Mouse (Mus musculus) liver, embryonic 14.5 days (tissue): ENCODE measurements around the gene Eya2. TPM values are rescaled to one million over a fixed set of nuclear protein-coding genes. Genes with fewer than 3 reads are reported as not detected.
"Not testable (repeated sequence)": the region's sequence is repeated elsewhere in the genome, so short reads cannot be mapped to it uniquely, and the experiment has no call there.

Experiments
- ATAC-seq: fragments of 200-750 bp; cut with Nextera tagmentation; 2 replicates; pipeline ENCODE4 v1.8.0; 2017; ENCODE audit warnings: moderate number of reproducible peaks, mild to moderate bottlenecking, moderate library complexity; ENCODE audit not compliant: insufficient read depth
- DNase-seq, 3 experiments: peaks; one replicate each; pipeline ENCODE4 v3.0.0-alpha.2; 2012 to 2013; ENCODE audit warnings: low read depth in 3 of 3, low spot score in 3 of 3
- H3K27ac ChIP-seq: fragments of 300-500 bp; sonication (generic); 2 replicates; pipeline ENCODE4 v1.5.1; 2014; ENCODE audit warnings: moderate library complexity, mild to moderate bottlenecking, control low read depth, inconsistent platforms
- H3K27me3 ChIP-seq: fragments of 300-500 bp; sonication (generic); 2 replicates; pipeline ENCODE4 v1.6.1; 2014; ENCODE audit warnings: mild to moderate bottlenecking, low read length, moderate library complexity; ENCODE audit not compliant: control insufficient read depth, insufficient read depth
- H3K36me3 ChIP-seq: fragments of 300-500 bp; sonication (generic); replicated peaks from 2 replicates; pipeline ENCODE4 v1.6.1; 2014; ENCODE audit warnings: low read depth; ENCODE audit not compliant: control insufficient read depth, insufficient read depth
- H3K4me1 ChIP-seq, 2 experiments: fragments of 200-500 bp in 1 of 2; fragments of 300-500 bp in 1 of 2; sonication (generic) in 1 of 2; replicated peaks; 2 replicates each; pipeline ENCODE4 v1.6.1; 2012 to 2014; ENCODE audit warnings: antibody characterized with exemption in 1 of 2, inconsistent platforms in 1 of 2, low read length in 1 of 2; ENCODE audit not compliant: control insufficient read depth in 2 of 2, insufficient read depth in 2 of 2
- H3K4me2 ChIP-seq: fragments of 300-500 bp; sonication (generic); 2 replicates; pipeline ENCODE4 v1.6.1; 2014; ENCODE audit warnings: low read depth, mild to moderate bottlenecking, control low read depth, moderate library complexity
- H3K4me3 ChIP-seq, 2 experiments: fragments of 200-500 bp in 1 of 2; fragments of 300-500 bp in 1 of 2; sonication (generic) in 1 of 2; 2 replicates each; pipeline ENCODE4 v1.5.1; 2012 to 2014; ENCODE audit warnings: low read depth in 2 of 2, low read length in 2 of 2, mild to moderate bottlenecking in 2 of 2, control low read depth in 1 of 2, inconsistent platforms in 1 of 2, moderate library complexity in 1 of 2; ENCODE audit not compliant: insufficient read depth in 1 of 2
- H3K9ac ChIP-seq: fragments of 300-500 bp; sonication (generic); replicated peaks from 2 replicates; pipeline ENCODE4 v1.6.1; 2014; ENCODE audit warnings: mild to moderate bottlenecking, control low read depth, moderate library complexity
- H3K9me3 ChIP-seq: fragments of 300-500 bp; sonication (generic); 2 replicates; pipeline ENCODE4 v1.6.1; 2016; ENCODE audit warnings: low read length, mixed read lengths; ENCODE audit not compliant: control insufficient read depth
- CTCF ChIP-seq: IDR thresholded peaks from 2 replicates; pipeline ENCODE4 v1.5.1; 2016; ENCODE audit warnings: antibody characterized with exemption, low read depth, control low read depth
- EP300 ChIP-seq: IDR thresholded peaks from 2 replicates; pipeline ENCODE4 v1.6.1; 2016; ENCODE audit warnings: antibody characterized with exemption, low read depth
- WGBS: fragments of 180-500 bp; shearing (Covaris S2); extraction: QIAGEN DNeasy Blood & Tissue Kit; methylation state at CpG from one replicate; pipeline ENCODE4 v1.1.7; 2014; ENCODE audit not compliant: insufficient replicate concordance; 5-methylcytosine and 5-hydroxymethylcytosine counted together
- polyA plus RNA-seq, 2 experiments: library from polyadenylated mRNA; depleted of rRNA in 1 of 2; stranded (reverse) in 1 of 2; unstranded in 1 of 2; fragments of >200 nt; fragmentation: Nextera tagmentation in 1 of 2; extraction: Ambion mirVana in 1 of 2; gene quantifications; 2 replicates each; pipeline versions ENCODE4 v1.2.1 to v1.2.3; 2012 to 2014

Gene Eya2
- polyA plus RNA-seq, 2 experiments = 0.13 to 0.16 TPM

GRCm38 (mm10) chr2:165550410-165550809, 44.4 kb upstream of the Eya2 start:
- H3K4me3 ChIP-seq, H3K4me2 ChIP-seq, H3K9me3 ChIP-seq, H3K9ac ChIP-seq, ATAC-seq, DNase-seq, H3K36me3 ChIP-seq, H3K27me3 ChIP-seq, H3K27ac ChIP-seq, H3K4me1 ChIP-seq: not testable (repeated sequence)
- 52% methylated on average over 7 of the region's 7 CpGs for WGBS
- peak; percentile 40; the same call in 1 of the 2 replicates for TF ChIP-seq CTCF

DNA sequence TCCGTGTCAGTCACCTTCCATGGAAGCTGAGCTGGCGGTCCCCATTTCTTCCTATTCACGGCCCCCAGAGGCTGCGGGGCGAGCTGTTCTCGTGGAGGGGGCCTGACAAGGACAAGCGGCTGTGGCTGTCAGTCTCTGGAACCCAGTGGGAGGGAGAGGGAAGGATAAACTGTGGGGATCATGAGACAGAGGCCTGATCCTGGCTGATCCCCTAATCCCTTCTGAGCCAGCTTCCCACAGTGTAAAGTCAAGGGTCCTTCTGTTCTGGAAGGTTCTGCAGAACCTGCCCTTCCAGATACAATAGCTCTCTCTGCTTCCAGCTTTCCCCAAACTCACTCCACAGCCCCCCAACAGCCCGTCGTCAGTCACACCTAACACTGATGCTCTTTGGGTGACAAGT, 40.8 kb upstream of the Eya2 start:
- H3K4me3 ChIP-seq = no peak overlapping the region
- H3K27me3 ChIP-seq = no peaks in the 10 kb centered on the region
- no peaks in the 10 kb centered on the region for H3K9me3 ChIP-seq
- H3K9ac ChIP-seq = no peak overlapping the region
- H3K4me2 ChIP-seq = no peak overlapping the region
- H3K4me1 ChIP-seq = no peaks in the 10 kb centered on the region
- DNase-seq = no peak
- TF ChIP-seq CTCF (no peak), EP300 (no peak)
- no peak overlapping the region for H3K27ac ChIP-seq
- 54% methylated on average over 9 of the region's 9 CpGs for WGBS
- no peaks in the 10 kb centered on the region for H3K36me3 ChIP-seq
- ATAC-seq = no peak

DNA sequence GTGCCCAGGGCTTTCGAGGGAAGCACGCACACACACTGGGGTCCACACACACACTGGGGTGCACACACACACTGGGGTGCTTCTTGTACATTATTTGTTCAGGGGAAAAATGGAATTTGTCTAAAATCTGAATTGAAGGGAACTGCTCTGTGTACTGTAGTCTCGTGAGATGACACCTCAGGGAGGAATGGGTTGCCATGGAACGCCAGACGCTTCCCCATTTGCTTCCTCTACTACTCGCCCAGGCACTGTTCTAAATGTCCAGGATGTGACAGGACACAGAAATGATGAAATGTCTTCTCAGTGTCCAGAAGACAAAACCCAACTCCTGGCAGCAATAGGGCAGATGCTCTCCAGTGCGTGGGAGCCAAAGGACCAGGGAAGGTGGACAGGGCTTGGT, 37.6 kb upstream of the Eya2 start:
- H3K36me3 ChIP-seq = no peaks in the 10 kb centered on the region
- ATAC-seq = no peak
- no peaks in the 10 kb centered on the region for H3K9me3 ChIP-seq
- H3K4me1 ChIP-seq = no peaks in the 10 kb centered on the region
- H3K9ac ChIP-seq = no peak overlapping the region
- H3K4me2 ChIP-seq = no peak overlapping the region
- no peak overlapping the region for H3K4me3 ChIP-seq
- WGBS = 54% methylated on average over 7 of the region's 7 CpGs
- TF ChIP-seq CTCF (no peak), EP300 (no peak)
- DNase-seq = no peak
- H3K27ac ChIP-seq = no peak overlapping the region
- no peaks in the 10 kb centered on the region for H3K27me3 ChIP-seq

DNA sequence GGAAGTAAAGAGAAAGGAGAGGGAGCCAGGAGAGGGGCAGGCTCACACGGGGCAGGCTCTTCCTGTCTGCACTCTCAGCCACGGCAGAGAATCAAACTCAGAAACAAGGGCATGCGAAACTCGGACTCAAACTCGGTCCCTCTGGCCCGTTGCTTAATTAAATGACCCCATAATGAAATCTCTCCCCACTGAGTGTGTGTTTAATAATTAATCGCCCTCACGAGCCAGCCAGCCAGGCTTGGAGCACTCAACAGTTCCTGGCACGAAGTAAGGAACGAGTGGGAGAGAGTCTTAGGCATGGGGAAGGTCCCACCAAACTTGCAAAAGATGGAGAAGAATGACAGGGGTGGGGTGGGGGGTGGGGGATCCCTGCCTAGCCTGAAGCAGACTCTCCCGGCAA, 35.9 kb upstream of the Eya2 start:
- DNase-seq = no peak
- H3K27me3 ChIP-seq = peaks cover 9% of the 10 kb centered on the region
- H3K27ac ChIP-seq = no peak overlapping the region
- no peaks in the 10 kb centered on the region for H3K9me3 ChIP-seq
- H3K9ac ChIP-seq = no peak overlapping the region
- no peaks in the 10 kb centered on the region for H3K36me3 ChIP-seq
- TF ChIP-seq EP300 (no peak), CTCF (no peak)
- no peak for ATAC-seq
- no peak overlapping the region for H3K4me2 ChIP-seq
- no peaks in the 10 kb centered on the region for H3K4me1 ChIP-seq
- WGBS = 30% methylated on average over 11 of the region's 11 CpGs
- H3K4me3 ChIP-seq = no peak overlapping the region

DNA sequence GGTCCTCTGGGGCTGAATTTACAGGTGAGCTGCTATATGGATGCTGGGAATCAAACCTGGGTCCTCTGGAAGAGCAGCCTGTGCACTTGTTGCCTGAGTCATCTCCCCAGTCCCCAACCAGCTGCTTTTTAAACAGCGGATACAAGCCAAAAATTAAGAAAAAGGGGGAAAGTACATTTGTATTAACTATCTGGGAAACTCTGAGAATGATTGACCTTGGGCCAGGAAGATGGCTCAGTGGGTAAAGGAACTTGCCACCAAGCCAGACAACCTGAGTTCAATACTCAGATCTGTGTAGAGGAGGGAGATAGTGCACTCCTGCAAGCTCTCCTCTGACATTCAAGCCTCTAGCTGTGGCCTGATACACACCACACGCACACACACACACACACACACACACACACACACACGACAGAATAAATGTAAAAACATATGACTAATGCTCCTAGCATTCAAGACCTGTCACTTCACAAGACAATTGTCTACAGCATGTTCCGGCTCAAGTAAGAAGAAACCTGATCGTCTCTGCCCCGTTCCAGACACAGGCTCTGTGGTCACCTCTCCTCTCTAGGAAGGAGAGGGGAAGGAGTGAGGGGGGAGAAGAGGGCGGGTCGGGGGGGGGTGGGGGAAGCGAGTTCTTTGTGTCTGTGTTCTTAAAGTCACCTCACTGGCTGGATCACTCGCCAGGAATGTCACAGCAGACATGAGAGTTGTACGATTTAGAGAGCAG, 35.2 kb upstream of the Eya2 start:
- WGBS = 20% methylated on average over 10 of the region's 11 CpGs
- Histone ChIP-seq H3K9me3 (no peaks in the 10 kb centered on the region), H3K4me1 (no peaks in the 10 kb centered on the region), H3K27ac (no peak overlapping the region), H3K9ac (no peak overlapping the region), H3K4me2 (no peak overlapping the region), H3K36me3 (no peaks in the 10 kb centered on the region), H3K27me3 (peaks cover 9% of the 10 kb centered on the region), H3K4me3 (no peak overlapping the region)
- ATAC-seq (no peak), DNase-seq (no peak)
- TF ChIP-seq EP300 = no peak
- no peak for TF ChIP-seq CTCF
